Mouse (Mus musculus): ENCODE results near the gene Tmem161a. TPM values are rescaled to one million over a fixed set of nuclear protein-coding genes. Genes with fewer than 3 reads are reported as not detected.

Gene Tmem161a
- polyA plus RNA-seq, 1 experiment from 2014 or later: 81.7 TPM

DNA sequence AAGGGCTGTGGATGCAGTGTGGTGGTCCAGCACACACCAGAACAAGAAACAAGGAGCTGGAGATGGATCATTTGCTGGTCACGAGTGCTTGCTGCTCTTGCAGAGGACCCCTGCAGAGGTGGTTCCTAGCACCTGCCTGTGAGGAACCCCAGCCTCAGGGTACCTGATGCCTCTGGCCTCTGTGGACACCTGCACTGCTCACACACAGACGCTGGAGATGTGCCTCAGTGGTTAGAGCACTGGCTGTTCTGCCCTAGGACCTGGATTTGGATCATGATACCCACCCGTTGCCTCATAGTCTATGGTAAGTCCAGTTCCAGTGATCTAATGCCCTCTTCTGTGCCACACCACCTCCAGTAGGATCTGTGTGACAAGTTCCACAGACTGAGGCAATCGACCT lies 35.6 kb upstream of the Tmem161a start:
- Histone ChIP-seq H3K27ac (ENCODE audit: low read length) (no peak overlapping the region), H3K9ac (replicated peaks; ENCODE audit: low read length) (no peak overlapping the region), H3K9me3 (ENCODE audit: low read length) (no peaks in the 10 kb centered on the region), H3K4me3 (ENCODE audit: low read length) (no peak overlapping the region), H3K27me3 (ENCODE audit: insufficient read depth, low read length) (no peaks in the 10 kb centered on the region), H3K36me3 (ENCODE audit: insufficient read depth, low read length) (peaks cover 36% of the 10 kb centered on the region), H3K4me1 (ENCODE audit: insufficient read depth, low read length) (peaks cover 27% of the 10 kb centered on the region), H3K4me2 (replicated peaks; ENCODE audit: low read depth, low read length) (no peak overlapping the region)
- WGBS: 88% methylated on average over 4 of the region's 4 CpGs
- ATAC-seq (ENCODE audit: low FRiP score, low TSS enrichment): no peak

- Histone ChIP-seq H3K4me1 (ENCODE audit: insufficient read depth, low read length) (peaks cover 22% of the 10 kb centered on the region), H3K4me3 (ENCODE audit: low read length) (peak overlapping the region; percentile 76), H3K27ac (ENCODE audit: low read length) (no peak overlapping the region), H3K27me3 (ENCODE audit: insufficient read depth, low read length) (no peaks in the 10 kb centered on the region), H3K4me2 (replicated peaks; ENCODE audit: low read depth, low read length) (peak overlapping the region; percentile 68), H3K9me3 (ENCODE audit: low read length) (no peaks in the 10 kb centered on the region), H3K9ac (replicated peaks; ENCODE audit: low read length) (no peak overlapping the region), H3K36me3 (ENCODE audit: insufficient read depth, low read length) (peaks cover 36% of the 10 kb centered on the region)
- 81% methylated on average over 4 of the region's 4 CpGs for WGBS
- ATAC-seq (ENCODE audit: low FRiP score, low TSS enrichment): no peak
Measured at GRCm38 (mm10) chr8:70137890-70138289, 34.3 kb upstream of the Tmem161a start.

GRCm38 (mm10) chr8:70139026-70139857 lies 32.9 kb upstream of the Tmem161a start, which contains the start of the genes Rfxank, Borcs8 and Mef2b:
Gene Rfxank, minus strand, starts transcription at chr8:70139154.
Gene Borcs8, plus strand, starts transcription at chr8:70139499.
Gene Mef2b, plus strand, starts transcription at chr8:70139711.
- under 1% methylated on average over 46 of the region's 46 CpGs for WGBS

GRCm38 (mm10) chr8:70139981-70140380 lies 32.2 kb upstream of the Tmem161a start:
- peak overlapping the region; percentile 76 for H3K4me3 ChIP-seq (ENCODE audit: low read length)
- H3K4me1 ChIP-seq (ENCODE audit: insufficient read depth, low read length): peaks cover 22% of the 10 kb centered on the region
- H3K4me2 ChIP-seq (replicated peaks; ENCODE audit: low read depth, low read length): peak overlapping the region; percentile 68
- no peaks in the 10 kb centered on the region for H3K9me3 ChIP-seq (ENCODE audit: low read length)
- peak overlapping the region; percentile 76 for H3K9ac ChIP-seq (replicated peaks; ENCODE audit: low read length)
- no peak for ATAC-seq (ENCODE audit: low FRiP score, low TSS enrichment)
- H3K27ac ChIP-seq (ENCODE audit: low read length): peak overlapping the region; percentile 80
- WGBS: 7% methylated on average over 9 of the region's 9 CpGs
- peaks cover 31% of the 10 kb centered on the region for H3K36me3 ChIP-seq (ENCODE audit: insufficient read depth, low read length)
- H3K27me3 ChIP-seq (ENCODE audit: insufficient read depth, low read length): no peaks in the 10 kb centered on the region

More at GRCm38 (mm10) chr8:70139026-70139857, 32.9 kb upstream of the Tmem161a start, which contains the start of the genes Rfxank, Borcs8 and Mef2b:
- peak; percentile 97 for ATAC-seq (ENCODE audit: low FRiP score, low TSS enrichment)
- Histone ChIP-seq H3K27ac (ENCODE audit: low read length) (peak within 1 kb of the TSS; percentile 87), H3K4me2 (replicated peaks; ENCODE audit: low read depth, low read length) (peak within 1 kb of the TSS; percentile 68), H3K9me3 (ENCODE audit: low read length) (no peaks in the 10 kb centered on the region), H3K27me3 (ENCODE audit: insufficient read depth, low read length) (no peaks in the 10 kb centered on the region), H3K9ac (replicated peaks; ENCODE audit: low read length) (peak within 1 kb of the TSS; percentile 76), H3K4me3 (ENCODE audit: low read length) (peak within 1 kb of the TSS; percentile 76), H3K4me1 (ENCODE audit: insufficient read depth, low read length) (peaks cover 22% of the 10 kb centered on the region), H3K36me3 (ENCODE audit: insufficient read depth, low read length) (peaks cover 31% of the 10 kb centered on the region)

DNA sequence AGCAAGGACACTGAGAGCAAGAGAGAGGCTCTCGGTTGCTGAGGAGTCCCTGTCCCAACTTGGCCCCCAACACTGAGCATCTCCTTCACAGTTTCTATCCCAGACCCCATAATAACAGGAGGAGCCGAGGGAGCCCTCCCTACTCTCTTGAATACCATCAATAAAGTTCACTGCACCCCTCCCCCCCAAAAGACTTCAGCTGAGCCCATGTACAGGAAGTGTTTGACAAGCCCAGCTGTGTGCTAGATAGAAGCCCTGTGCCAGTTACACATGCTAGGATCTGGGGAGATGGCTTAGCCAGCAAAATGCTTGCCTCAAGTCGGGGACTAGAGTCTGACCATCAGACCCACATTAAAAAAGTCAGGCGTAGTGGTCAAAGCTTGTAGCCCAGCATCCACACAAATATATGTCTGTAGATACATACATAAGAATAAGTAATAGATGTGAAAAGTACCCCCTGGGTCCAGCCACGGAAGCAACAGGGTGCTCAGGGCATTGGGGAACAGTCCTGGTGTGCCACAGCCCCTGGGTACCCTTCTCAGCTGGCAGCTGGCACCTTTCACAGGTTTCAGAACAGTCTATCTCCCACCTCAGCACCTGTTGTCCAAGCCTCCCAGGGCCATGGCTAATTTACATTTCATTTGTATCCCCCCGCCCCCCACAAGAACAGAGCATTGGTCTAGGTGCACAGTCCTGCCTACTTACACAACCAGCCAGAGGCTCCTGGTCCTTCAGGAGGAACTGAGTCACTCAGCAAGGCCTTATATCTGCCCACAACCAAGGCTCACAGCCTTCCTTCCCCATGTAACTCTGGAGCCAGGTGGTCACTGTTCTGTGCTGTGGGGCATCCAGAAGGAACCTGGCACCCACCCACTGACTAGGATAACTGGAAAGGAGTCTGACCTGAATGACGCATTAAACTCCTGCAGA lies 24.2 kb upstream of the Tmem161a start:
- Histone ChIP-seq H3K27ac (ENCODE audit: low read length) (no peak overlapping the region), H3K9me3 (ENCODE audit: low read length) (no peaks in the 10 kb centered on the region), H3K27me3 (ENCODE audit: insufficient read depth, low read length) (no peaks in the 10 kb centered on the region), H3K4me1 (ENCODE audit: insufficient read depth, low read length) (peaks cover 7% of the 10 kb centered on the region; the same call in 1 of the 2 replicates), H3K9ac (replicated peaks; ENCODE audit: low read length) (no peak overlapping the region), H3K4me3 (ENCODE audit: low read length) (no peak overlapping the region), H3K36me3 (ENCODE audit: insufficient read depth, low read length) (peaks cover 29% of the 10 kb centered on the region), H3K4me2 (replicated peaks; ENCODE audit: low read depth, low read length) (no peak overlapping the region)
- no peak for ATAC-seq (ENCODE audit: low FRiP score, low TSS enrichment)
- 84% methylated on average over 7 of the region's 7 CpGs for WGBS

GRCm38 (mm10) chr8:70150158-70150557 lies 22.0 kb upstream of the Tmem161a start:
- peak; percentile 17; the same call in 1 of the 2 replicates for ATAC-seq (ENCODE audit: low FRiP score, low TSS enrichment)
- no peaks in the 10 kb centered on the region for H3K9me3 ChIP-seq (ENCODE audit: low read length)
- no peak overlapping the region for H3K27ac ChIP-seq (ENCODE audit: low read length)
- peak overlapping the region; percentile 50; the same call in 1 of the 2 replicates for H3K9ac ChIP-seq (replicated peaks; ENCODE audit: low read length)
- WGBS: 14% methylated on average over 13 of the region's 13 CpGs
- H3K4me2 ChIP-seq (replicated peaks; ENCODE audit: low read depth, low read length): 0 out of 2 replicates have a peak overlapping the region, but pooled peaks have one; percentile 2
- H3K4me3 ChIP-seq (ENCODE audit: low read length): no peak overlapping the region
- no peaks in the 10 kb centered on the region for H3K27me3 ChIP-seq (ENCODE audit: insufficient read depth, low read length)
- peaks cover 15% of the 10 kb centered on the region; the same call in 1 of the 2 replicates for H3K36me3 ChIP-seq (ENCODE audit: insufficient read depth, low read length)
- peaks cover 7% of the 10 kb centered on the region; the same call in 1 of the 2 replicates for H3K4me1 ChIP-seq (ENCODE audit: insufficient read depth, low read length)

- Histone ChIP-seq H3K36me3 (ENCODE audit: insufficient read depth, low read length) (no peaks in the 10 kb centered on the region), H3K4me1 (ENCODE audit: insufficient read depth, low read length) (peaks cover 7% of the 10 kb centered on the region; the same call in 1 of the 2 replicates), H3K27ac (ENCODE audit: low read length) (no peak overlapping the region), H3K4me2 (replicated peaks; ENCODE audit: low read depth, low read length) (peak overlapping the region; percentile 28), H3K27me3 (ENCODE audit: insufficient read depth, low read length) (no peaks in the 10 kb centered on the region), H3K9ac (replicated peaks; ENCODE audit: low read length) (no peak overlapping the region), H3K4me3 (ENCODE audit: low read length) (no peak overlapping the region), H3K9me3 (ENCODE audit: low read length) (no peaks in the 10 kb centered on the region)
- WGBS: 16% methylated on average over 21 of the region's 22 CpGs
- ATAC-seq (ENCODE audit: low FRiP score, low TSS enrichment): peak; percentile 99
Measured at GRCm38 (mm10) chr8:70152537-70153257, 19.5 kb upstream of the Tmem161a start.

GRCm38 (mm10) chr8:70157240-70157800 lies 14.8 kb upstream of the Tmem161a start:
- peaks cover 4% of the 10 kb centered on the region; the same call in 1 of the 2 replicates for H3K4me1 ChIP-seq (ENCODE audit: insufficient read depth, low read length)
- no peak overlapping the region for H3K9ac ChIP-seq (replicated peaks; ENCODE audit: low read length)
- H3K27ac ChIP-seq (ENCODE audit: low read length): no peak overlapping the region
- WGBS: 96% methylated on average over 1 of the region's 1 CpGs
- no peak overlapping the region for H3K4me3 ChIP-seq (ENCODE audit: low read length)
- H3K36me3 ChIP-seq (ENCODE audit: insufficient read depth, low read length): no peaks in the 10 kb centered on the region
- H3K27me3 ChIP-seq (ENCODE audit: insufficient read depth, low read length): 0 out of 2 replicates have a peak, but pooled peaks cover 3% of the 10 kb centered on the region
- no peak overlapping the region for H3K4me2 ChIP-seq (replicated peaks; ENCODE audit: low read depth, low read length)
- ATAC-seq (ENCODE audit: low FRiP score, low TSS enrichment): no peak
- no peaks in the 10 kb centered on the region for H3K9me3 ChIP-seq (ENCODE audit: low read length)
